Mouse (Mus musculus) ES-Bruce4 (cell line): ENCODE results near the gene Lrp1.

Experiments
- CTCF ChIP-seq: IDR thresholded peaks from one replicate; pipeline ENCODE4 v1.8.1; 2011; ENCODE audit warnings: low read depth, low read length
- EP300 ChIP-seq: IDR thresholded peaks from 2 replicates; pipeline ENCODE4 v1.6.1; 2011; ENCODE audit warnings: low read depth, low read length; ENCODE audit not compliant: insufficient read depth
- POLR2A ChIP-seq: IDR thresholded peaks from one replicate; pipeline ENCODE4 v1.8.1; 2011; ENCODE audit warnings: low read length; ENCODE audit not compliant: insufficient read depth

GRCm38 (mm10) chr10:127555703-127556102 is 65.2 kb downstream of the Lrp1 start:
- TF ChIP-seq CTCF (no peak), EP300 (no peak), POLR2A (no peak)
